Mouse (Mus musculus) brain, embryonic 14.5 days (tissue): ENCODE measurements around the gene Rarres2.

Source experiments
- CTCF ChIP-seq: fragments of 200-500 bp; IDR thresholded peaks from 2 replicates; pipeline ENCODE4 v1.5.1; 2012; ENCODE audit warnings: inconsistent platforms, mild to moderate bottlenecking, moderate library complexity, borderline replicate concordance; ENCODE audit not compliant: insufficient read depth, insufficient read length; ENCODE audit errors: extremely low read depth
- POLR2A ChIP-seq: fragments of 200-500 bp; IDR thresholded peaks from 2 replicates; pipeline ENCODE4 v1.6.1; 2012; ENCODE audit warnings: mild to moderate bottlenecking, inconsistent platforms, borderline replicate concordance; ENCODE audit not compliant: poor library complexity, insufficient read depth, insufficient read length, severe bottlenecking; ENCODE audit errors: extremely low read depth

GRCm38 (mm10) chr6:48553819-48554218 is 18.8 kb downstream of the Rarres2 start:
- TF ChIP-seq POLR2A (no peak), CTCF (no peak)
